In the genomic region with DNA sequence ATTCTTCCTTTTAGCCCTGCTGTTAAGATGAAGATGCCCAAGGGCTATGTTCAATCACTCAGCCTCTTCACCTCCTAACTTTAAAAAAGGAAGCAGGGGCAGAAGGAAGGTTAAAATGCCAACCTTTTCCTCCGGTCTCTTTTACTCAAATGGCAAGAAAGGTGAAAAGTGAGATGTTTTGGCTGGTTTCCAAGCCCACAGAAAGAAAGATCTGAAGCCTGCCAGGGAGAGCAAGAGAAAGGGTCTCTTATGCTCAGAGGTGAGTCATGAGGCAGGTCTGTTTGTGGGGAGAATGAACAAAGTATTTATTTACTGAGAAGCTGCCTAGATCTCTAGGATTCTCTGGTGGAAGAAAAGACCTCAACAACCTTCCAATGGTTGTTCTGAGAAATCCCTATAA, we compare ENCODE assay signal across 25 mouse cellular contexts.
A peak's percentile ranks its signal among the peaks of the same experiment; 100 is the strongest.
DNase-seq lines count a peak whose midpoint lies in the region; ATAC-seq and TF ChIP-seq lines count a peak whose summit lies in the region.
"Had no signal": no experiment of that assay in that cellular context is flagged by ENCODE, and none has a peak within 500 bp of the region (broad histone marks: within the 10 kb centered on the region; RNA-seq: fewer than 3 reads in every experiment).

No protein-coding gene starts in this region.

- H3K4me2 ChIP-seq in lung, embryonic 14.5 days = no peak overlapping the region
- H3K4me2 ChIP-seq: embryonic facial prominence, embryonic 12.5 days; embryonic facial prominence, embryonic 15.5 days; forebrain, embryonic 13.5 days; forebrain, embryonic 15.5 days had no signal

- peak; percentile 19 for DNase-seq in lung, embryonic 14.5 days
- no peak for DNase-seq in lung, postnatal 10 days
- DNase-seq in 3T3-L1 (ENCODE audit: low read depth, low spot score) (peak; percentile 58), NIH3T3 (ENCODE audit: low read depth) (peak; percentile 52)
- DNase-seq in fibroblast of lung, adult 2 months (ENCODE audit: low read depth) = peak; percentile 47
- DNase-seq in thymus, postnatal 14 days = no peak
- no peak for DNase-seq in adrenal gland, adult 2 months
- DNase-seq: adrenal gland, adult 8-10 months; adrenal gland, postnatal 14 days; adrenal gland, postnatal 36 days; cerebellum, adult 11-12 months; cerebellum, adult 2 months; cerebellum, adult 9-10 months; cerebellum, postnatal 10 days; cerebellum, postnatal 25 days; embryo, embryonic 11 days; forebrain, postnatal 0 days had no signal

- H3K27ac ChIP-seq in lung, embryonic 14.5 days (ENCODE audit: low read depth) = no peak overlapping the region
- H3K27ac ChIP-seq: embryonic facial prominence, embryonic 12.5 days; embryonic facial prominence, embryonic 15.5 days; forebrain, embryonic 13.5 days; forebrain, embryonic 15.5 days had no signal

- no peak for TF ChIP-seq CTCF in lung, embryonic 14.5 days (IDR thresholded peaks at IDR 0.05; ENCODE audit: low read depth)

- 12% methylated on average over 1 of the region's 1 CpGs for WGBS in lung, embryonic 14.5 days

- no peak overlapping the region for H3K4me3 ChIP-seq in lung, embryonic 14.5 days (ENCODE audit: low read depth, low read length)
- H3K4me3 ChIP-seq: embryonic facial prominence, embryonic 12.5 days; embryonic facial prominence, embryonic 15.5 days; erythroblast, embryonic 14.5 days; forebrain, embryonic 13.5 days; forebrain, embryonic 15.5 days had no signal

- ATAC-seq in lung, embryonic 14.5 days (ENCODE audit: insufficient read depth) = no peak
- no peak for ATAC-seq in CD4-positive, CD25-positive, alpha-beta regulatory T cell, adult 4 months
- ATAC-seq: forebrain, embryonic 13.5 days; forebrain, embryonic 15.5 days; forebrain, postnatal 0 days had no signal

- H3K36me3 ChIP-seq in lung, embryonic 14.5 days (ENCODE audit: insufficient read depth) = no peaks in the 10 kb centered on the region
- H3K36me3 ChIP-seq: embryonic facial prominence, embryonic 12.5 days; embryonic facial prominence, embryonic 15.5 days; forebrain, embryonic 15.5 days; G1E had no signal

- no peaks in the 10 kb centered on the region for H3K4me1 ChIP-seq in lung, embryonic 14.5 days (ENCODE audit: insufficient read depth)
- H3K4me1 ChIP-seq: embryonic facial prominence, embryonic 12.5 days; embryonic facial prominence, embryonic 15.5 days; forebrain, embryonic 13.5 days had no signal

- no peaks in the 10 kb centered on the region for H3K27me3 ChIP-seq in lung, embryonic 14.5 days (ENCODE audit: insufficient read depth, low read length)
- H3K27me3 ChIP-seq: CH12.LX; embryonic facial prominence, embryonic 12.5 days; embryonic facial prominence, embryonic 15.5 days; forebrain, embryonic 13.5 days; forebrain, embryonic 15.5 days had no signal

- no peaks in the 10 kb centered on the region for H3K9me3 ChIP-seq in lung, embryonic 14.5 days (ENCODE audit: low read depth, low read length)
- H3K9me3 ChIP-seq: embryonic facial prominence, embryonic 12.5 days; embryonic facial prominence, embryonic 15.5 days; forebrain, embryonic 13.5 days; forebrain, embryonic 15.5 days; G1E had no signal

- H3K9ac ChIP-seq in lung, embryonic 14.5 days = no peak overlapping the region
- H3K9ac ChIP-seq: embryonic facial prominence, embryonic 12.5 days; embryonic facial prominence, embryonic 15.5 days; forebrain, embryonic 13.5 days; forebrain, embryonic 15.5 days; forebrain, postnatal 0 days had no signal

Comparison
In these comparisons a context has a peak if more than half of its experiments do, and no peak if none do; other contexts are left out.
1. DNase-seq: peak in lung, embryonic 14.5 days (single experiment), 3T3-L1 (single experiment), NIH3T3 (single experiment) and fibroblast of lung, adult 2 months (single experiment); none in lung, postnatal 10 days (single experiment), thymus, postnatal 14 days (single experiment) and adrenal gland, adult 2 months (single experiment).